27 mouse cellular contexts compared by ENCODE assay signal in the genomic region with DNA sequence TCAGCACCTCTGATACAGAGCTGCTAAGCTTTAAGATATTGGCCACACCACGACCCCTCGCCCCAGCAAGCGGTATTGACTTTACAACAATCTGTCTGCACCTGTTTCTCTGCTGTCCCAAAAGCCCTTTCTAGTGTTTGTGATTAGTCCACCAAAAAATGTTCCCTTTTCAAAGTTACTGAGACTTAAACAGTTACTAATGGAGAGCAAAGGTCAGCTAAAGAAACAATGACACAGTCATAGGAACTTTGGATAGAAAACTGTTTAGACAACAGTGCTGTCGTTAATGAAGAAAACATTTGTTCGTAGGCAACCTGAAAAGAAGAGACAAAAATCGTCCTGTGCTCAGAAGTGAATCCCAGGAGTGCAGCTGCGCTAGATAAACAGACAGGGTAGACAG.
DNase-seq lines count a peak whose midpoint lies in the region; ATAC-seq and TF ChIP-seq lines count a peak whose summit lies in the region.
"Had no signal": no experiment of that assay in that cellular context is flagged by ENCODE, and none has a peak within 500 bp of the region (broad histone marks: within the 10 kb centered on the region; RNA-seq: fewer than 3 reads in every experiment).

No protein-coding gene starts in this region.

- H3K4me3 ChIP-seq in kidney, adult 2 months (ENCODE audit: insufficient read depth, low read depth, low read length): no peak overlapping the region
- no peak overlapping the region for H3K4me3 ChIP-seq in kidney, embryonic 14.5 days (ENCODE audit: low read length)
- no peak overlapping the region for H3K4me3 ChIP-seq in liver, embryonic 16.5 days (ENCODE audit: low read depth, low read length)
- no peak overlapping the region for H3K4me3 ChIP-seq in liver, embryonic 11.5 days (ENCODE audit: low read depth, low read length)
- H3K4me3 ChIP-seq: embryonic facial prominence, embryonic 10.5 days; embryonic facial prominence, embryonic 13.5 days; erythroblast, embryonic 14.5 days; forebrain, embryonic 12.5 days; forebrain, embryonic 15.5 days; heart, embryonic 12.5 days; heart, embryonic 15.5 days; hindbrain, embryonic 10.5 days; hindbrain, embryonic 13.5 days had no signal

- H3K4me2 ChIP-seq in kidney, embryonic 14.5 days (replicated peaks; ENCODE audit: low read depth, low read length): no peak overlapping the region
- H3K4me2 ChIP-seq in liver, embryonic 16.5 days (ENCODE audit: low read depth, low read length): no peak overlapping the region
- no peak overlapping the region for H3K4me2 ChIP-seq in liver, embryonic 11.5 days
- H3K4me2 ChIP-seq: embryonic facial prominence, embryonic 13.5 days; forebrain, embryonic 12.5 days; forebrain, embryonic 15.5 days; heart, embryonic 12.5 days; heart, embryonic 15.5 days; hindbrain, embryonic 13.5 days had no signal

- peak; percentile 61 for DNase-seq in kidney, adult 2 months
- no peak for DNase-seq in kidney, adult 18-20 months
- peak; percentile 4 to 12 for DNase-seq in kidney, postnatal 36 days
- DNase-seq in liver, embryonic 11.5 days (ENCODE audit: low spot score): no peak
- DNase-seq: adrenal gland, adult 8-10 months; adrenal gland, postnatal 25 days; cerebellum, adult 11-12 months; cerebellum, adult 8-10 months; cerebellum, postnatal 10 days; cerebellum, postnatal 36 days; embryo, embryonic 11 days; gastrocnemius, postnatal 25 days; heart, adult 18-20 months; heart, postnatal 10 days; heart, postnatal 36 days had no signal

- ATAC-seq in kidney, embryonic 14.5 days (ENCODE audit: low FRiP score, low TSS enrichment): no peak
- ATAC-seq in liver, embryonic 16.5 days (ENCODE audit: low read depth): peak; percentile 30
- no peak for ATAC-seq in liver, embryonic 11.5 days (replicated peaks; ENCODE audit: low FRiP score)
- ATAC-seq: activated CD4-positive, CD25-positive, alpha-beta regulatory T cell, adult 4 months; forebrain, embryonic 15.5 days had no signal

- H3K27me3 ChIP-seq in kidney, adult 2 months (replicated peaks; ENCODE audit: control insufficient read depth, insufficient read depth, low read length): no peaks in the 10 kb centered on the region
- no peaks in the 10 kb centered on the region for H3K27me3 ChIP-seq in kidney, embryonic 14.5 days (ENCODE audit: control insufficient read depth, insufficient read depth, low read length)
- H3K27me3 ChIP-seq in liver, embryonic 16.5 days (ENCODE audit: control insufficient read depth, insufficient read depth, low read depth, low read length): no peaks in the 10 kb centered on the region
- no peaks in the 10 kb centered on the region for H3K27me3 ChIP-seq in liver, embryonic 11.5 days (replicated peaks; ENCODE audit: control insufficient read depth, insufficient read depth, low read length)
- H3K27me3 ChIP-seq: embryonic facial prominence, embryonic 13.5 days; forebrain, embryonic 12.5 days; forebrain, embryonic 15.5 days; heart, embryonic 12.5 days; heart, embryonic 15.5 days; hindbrain, embryonic 13.5 days had no signal

- H3K36me3 ChIP-seq in kidney, adult 2 months (ENCODE audit: control insufficient read depth, insufficient read depth, low read length): no peaks in the 10 kb centered on the region
- peaks cover 55% of the 10 kb centered on the region for H3K36me3 ChIP-seq in kidney, embryonic 14.5 days (ENCODE audit: control insufficient read depth, insufficient read depth, low read length)
- H3K36me3 ChIP-seq in liver, embryonic 16.5 days (ENCODE audit: control insufficient read depth, insufficient read depth): no peaks in the 10 kb centered on the region
- no peaks in the 10 kb centered on the region; the same call in 1 of the 2 replicates for H3K36me3 ChIP-seq in liver, embryonic 11.5 days (ENCODE audit: control insufficient read depth, insufficient read depth, low read length)

- no peak for TF ChIP-seq CTCF in kidney, adult 2 months (conservative IDR thresholded peaks at IDR 0.05; ENCODE audit: insufficient read depth, insufficient read length, low read depth, low read length)

- no peaks in the 10 kb centered on the region for H3K9me3 ChIP-seq in kidney, embryonic 14.5 days (ENCODE audit: control insufficient read depth, low read length)
- H3K9me3 ChIP-seq in liver, embryonic 16.5 days (replicated peaks; ENCODE audit: control insufficient read depth, low read length): no peaks in the 10 kb centered on the region
- H3K9me3 ChIP-seq in liver, embryonic 11.5 days (ENCODE audit: control insufficient read depth, low read length): no peaks in the 10 kb centered on the region
- H3K9me3 ChIP-seq: embryonic facial prominence, embryonic 10.5 days; embryonic facial prominence, embryonic 13.5 days; forebrain, embryonic 12.5 days; forebrain, embryonic 15.5 days; heart, embryonic 12.5 days; heart, embryonic 15.5 days; hindbrain, embryonic 10.5 days; hindbrain, embryonic 13.5 days had no signal

- peak overlapping the region; percentile 86; the same call in 1 of the 2 replicates for H3K27ac ChIP-seq in kidney, adult 2 months (ENCODE audit: insufficient read depth, low read depth, low read length)
- no peak overlapping the region for H3K27ac ChIP-seq in kidney, embryonic 14.5 days (ENCODE audit: low read depth, low read length)
- no peak overlapping the region for H3K27ac ChIP-seq in liver, embryonic 16.5 days (ENCODE audit: low read length)
- H3K27ac ChIP-seq in liver, embryonic 11.5 days (ENCODE audit: low read depth, low read length): no peak overlapping the region
- H3K27ac ChIP-seq: embryonic facial prominence, embryonic 10.5 days; embryonic facial prominence, embryonic 13.5 days; forebrain, embryonic 12.5 days; forebrain, embryonic 15.5 days; heart, embryonic 15.5 days; hindbrain, embryonic 10.5 days; hindbrain, embryonic 13.5 days had no signal

- H3K4me1 ChIP-seq in kidney, adult 2 months (ENCODE audit: control insufficient read depth, insufficient read depth, low read length): peaks cover 11% of the 10 kb centered on the region; the same call in 1 of the 2 replicates
- no peaks in the 10 kb centered on the region for H3K4me1 ChIP-seq in kidney, embryonic 14.5 days (ENCODE audit: control insufficient read depth, insufficient read depth, low read length)
- H3K4me1 ChIP-seq in liver, embryonic 16.5 days (ENCODE audit: control insufficient read depth, low read depth, low read length): no peaks in the 10 kb centered on the region
- no peaks in the 10 kb centered on the region for H3K4me1 ChIP-seq in liver, embryonic 11.5 days (replicated peaks; ENCODE audit: control insufficient read depth, insufficient read depth, low read length)
- H3K4me1 ChIP-seq: embryonic facial prominence, embryonic 10.5 days; embryonic facial prominence, embryonic 13.5 days; forebrain, embryonic 12.5 days; forebrain, embryonic 15.5 days; heart, embryonic 12.5 days; heart, embryonic 15.5 days; hindbrain, embryonic 10.5 days; hindbrain, embryonic 13.5 days had no signal

- 52% methylated on average over 7 of the region's 7 CpGs for WGBS in kidney, adult 2 months
- WGBS in kidney, embryonic 14.5 days: 89% methylated on average over 7 of the region's 7 CpGs
- WGBS in liver, embryonic 16.5 days (ENCODE audit: insufficient replicate concordance): 58% methylated on average over 7 of the region's 7 CpGs
- WGBS in liver, embryonic 11.5 days: 75% methylated on average over 7 of the region's 7 CpGs

- no peak for TF ChIP-seq POLR2A in kidney, adult 2 months (IDR thresholded peaks at IDR 0.05; ENCODE audit: low read depth, low read length)

- no peak overlapping the region for H3K9ac ChIP-seq in kidney, embryonic 14.5 days (ENCODE audit: low read depth, low read length)
- no peak overlapping the region for H3K9ac ChIP-seq in liver, embryonic 16.5 days (ENCODE audit: low read depth, low read length)
- H3K9ac ChIP-seq in liver, embryonic 11.5 days (ENCODE audit: low read depth, low read length): no peak overlapping the region
- H3K9ac ChIP-seq: embryonic facial prominence, embryonic 13.5 days; forebrain, embryonic 12.5 days; forebrain, embryonic 15.5 days; heart, embryonic 12.5 days; heart, embryonic 15.5 days; hindbrain, embryonic 13.5 days had no signal

Comparison
In these comparisons a context has a peak if more than half of its experiments do, and no peak if none do; other contexts are left out.
1. DNase-seq: peak in kidney, adult 2 months (single experiment) and kidney, postnatal 36 days (2 of 2); none in kidney, adult 18-20 months (single experiment) and liver, embryonic 11.5 days (single experiment).